Mouse (Mus musculus) CD4-positive, CD25-positive, alpha-beta regulatory T cell, adult 9 weeks (primary cell): ENCODE results near the gene Rsph3a. TPM values are rescaled to one million over a fixed set of nuclear protein-coding genes. Genes with fewer than 3 reads are reported as not detected.

Experiments used
- polyA plus RNA-seq: library from polyadenylated mRNA; unstranded; fragments of 100-300 nt; shearing (Covaris generic); gene quantifications from one replicate; pipeline ENCODE4 v1.2.1, GENCODE M21; 2017

Rsph3a gene
- 26.7 TPM for polyA plus RNA-seq

DNA sequence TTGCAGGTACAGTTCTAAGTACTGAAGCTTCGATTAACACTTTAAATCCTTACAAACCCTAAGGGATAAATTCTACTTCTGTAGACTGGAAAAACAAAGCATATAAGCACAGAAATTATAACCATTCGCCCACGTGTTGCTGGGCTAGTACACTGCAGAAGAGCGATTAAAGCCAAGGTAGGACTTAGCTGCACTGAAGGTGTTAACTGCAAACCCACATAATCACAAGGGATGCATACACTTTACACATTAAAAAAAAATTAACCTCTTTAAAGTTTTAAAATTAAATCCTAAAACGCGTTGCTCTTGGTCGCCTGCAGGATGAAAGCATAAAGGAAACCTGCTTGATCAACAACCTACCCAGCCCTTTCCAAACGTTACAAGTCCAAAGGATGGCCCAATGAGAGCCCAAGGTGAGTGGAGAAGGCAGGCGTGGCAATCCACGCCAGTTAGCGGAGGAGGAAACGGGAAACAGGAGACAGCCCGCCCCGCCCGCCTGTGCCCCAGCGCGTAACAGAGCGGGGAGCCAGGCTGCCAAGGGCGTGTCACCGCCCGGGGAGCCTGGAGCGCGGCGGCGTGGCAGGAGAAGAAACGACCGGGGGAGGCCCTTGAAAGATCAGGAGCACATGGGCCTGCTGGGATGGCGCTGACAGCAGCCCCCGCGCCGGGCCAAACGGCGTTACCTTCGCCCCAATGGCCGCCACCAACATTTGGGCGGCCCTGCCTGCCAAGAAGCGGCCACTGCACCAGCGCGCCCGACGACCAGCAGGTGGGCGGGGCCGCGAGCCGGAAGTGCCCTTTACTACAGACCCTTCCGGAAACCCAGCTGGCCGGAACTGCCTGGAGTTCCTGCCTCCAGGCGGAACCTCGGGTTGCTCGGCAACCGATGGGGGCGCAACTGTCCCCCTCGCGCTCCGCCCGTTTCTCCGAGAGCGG is at the start of gene Rsph3a:
TSS of gene Rsph3a (plus strand) at position 498 of the 936 bp plus-strand sequence.

GRCm38 (mm10) chr17:7925413-7926160 is 19.8 kb upstream of the Rsph3a start, which contains the start of gene Tagap:
Tagap (plus strand) TSS chr17:7926000.

Other genes starting within 250 kb of the Rsph3a start
- gene Fndc1, start 118.3 kb upstream of the Rsph3a start, polyA plus RNA-seq = not detected
- 180 TPM for gene Tagap, start 19.6 kb upstream of the Rsph3a start, polyA plus RNA-seq
- gene Gm49673, start 202.2 kb downstream of the Rsph3a start, polyA plus RNA-seq = not detected
- 23.2 TPM for gene Rnaset2a, start 202.5 kb downstream of the Rsph3a start, polyA plus RNA-seq
- gene Fgfr1op, start 219.9 kb downstream of the Rsph3a start, polyA plus RNA-seq = 34.0 TPM